ENCODE assay signal across 9 mouse cellular contexts in the genomic region with DNA sequence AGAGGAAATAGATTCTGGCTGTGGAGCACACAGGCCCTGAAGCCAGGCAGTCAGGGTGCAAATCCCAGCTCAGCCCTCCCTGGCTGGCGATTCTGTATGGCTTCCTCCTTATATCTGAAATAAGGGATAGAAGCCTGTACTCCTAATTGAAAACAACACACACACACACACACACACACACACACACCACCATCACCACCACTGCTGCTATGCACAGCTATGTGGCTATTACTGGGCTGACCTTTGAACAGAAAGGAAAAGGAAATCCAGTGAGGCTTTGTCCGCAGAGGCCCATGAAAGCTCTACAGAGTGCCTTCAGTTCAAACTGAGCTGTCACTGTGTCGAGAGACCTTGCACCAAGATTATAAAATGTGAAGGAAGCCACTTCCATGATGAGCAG.
DNase-seq lines count a peak whose midpoint lies in the region; ATAC-seq and TF ChIP-seq lines count a peak whose summit lies in the region.
"Had no signal": no experiment of that assay in that cellular context is flagged by ENCODE, and none has a peak within 500 bp of the region (broad histone marks: within the 10 kb centered on the region; RNA-seq: fewer than 3 reads in every experiment).

No protein-coding gene starts in this region.

- no peaks in the 10 kb centered on the region for H3K27me3 ChIP-seq in heart, embryonic 13.5 days (replicated peaks)
- no peaks in the 10 kb centered on the region for H3K27me3 ChIP-seq in embryonic facial prominence, embryonic 10.5 days (replicated peaks; ENCODE audit: low read depth, poor library complexity, severe bottlenecking)
- no peaks in the 10 kb centered on the region for H3K27me3 ChIP-seq in intestine, embryonic 14.5 days (replicated peaks; ENCODE audit: control insufficient read depth, insufficient read depth, low read length)
- H3K27me3 ChIP-seq in thymus, adult 2 months (ENCODE audit: control insufficient read depth, insufficient read depth, low read length), result no peaks in the 10 kb centered on the region

- peak overlapping the region; percentile 53 for H3K27ac ChIP-seq in heart, embryonic 13.5 days (replicated peaks)
- H3K27ac ChIP-seq in embryonic facial prominence, embryonic 10.5 days (replicated peaks), result peak overlapping the region; percentile 58
- peak overlapping the region; percentile 18; the same call in 1 of the 2 replicates for H3K27ac ChIP-seq in intestine, embryonic 14.5 days (ENCODE audit: low read depth)
- H3K27ac ChIP-seq in macrophage, result peak overlapping the region; percentile 80; the same call in 1 of the 2 replicates
- no peak overlapping the region for H3K27ac ChIP-seq in thymus, adult 2 months (ENCODE audit: control insufficient read depth, insufficient read depth, low read length)

- peaks cover 95% of the 10 kb centered on the region for H3K79me2 ChIP-seq in macrophage (ENCODE audit: inconsistent target)

- H3K36me3 ChIP-seq in heart, embryonic 13.5 days, result no peaks in the 10 kb centered on the region
- no peaks in the 10 kb centered on the region for H3K36me3 ChIP-seq in embryonic facial prominence, embryonic 10.5 days (replicated peaks)
- no peaks in the 10 kb centered on the region for H3K36me3 ChIP-seq in intestine, embryonic 14.5 days (ENCODE audit: control insufficient read depth, insufficient read depth, low read length)
- H3K36me3 ChIP-seq in macrophage (ENCODE audit: inconsistent target), result no peaks in the 10 kb centered on the region
- no peaks in the 10 kb centered on the region for H3K36me3 ChIP-seq in thymus, adult 2 months (ENCODE audit: control insufficient read depth, insufficient read depth, low read length)

- peak overlapping the region; percentile 19; the same call in 1 of the 2 replicates for H3K4me2 ChIP-seq in heart, embryonic 13.5 days
- H3K4me2 ChIP-seq in intestine, embryonic 14.5 days (ENCODE audit: low read length), result no peak overlapping the region

- whole genome bisulfite sequencing in heart, embryonic 13.5 days, result 54% methylated on average over 3 of the region's 3 CpGs
- 66% methylated on average over 3 of the region's 3 CpGs for WGBS in embryonic facial prominence, embryonic 10.5 days
- 53% methylated on average over 3 of the region's 3 CpGs for WGBS in intestine, embryonic 14.5 days
- WGBS in macrophage (ENCODE audit: missing documents), result 94% methylated on average over 2 of the region's 3 CpGs
- 93% methylated on average over 3 of the region's 3 CpGs for WGBS in thymus, adult 2 months

- no peak for DNase-seq in heart, postnatal 14 days
- DNase-seq in embryonic facial prominence, embryonic 10.5 days (ENCODE audit: low spot score), result no peak
- DNase-seq in intestine, embryonic 14.5 days (ENCODE audit: low spot score), result no peak
- no peak for DNase-seq in thymus, adult 2 months
- DNase-seq in layer of hippocampus, adult 9-10 months (ENCODE audit: low spot score), result no peak
- DNase-seq in frontal cortex, postnatal 14 days (ENCODE audit: low spot score in 2 of 2), result no peak
- DNase-seq: lung, postnatal 14 days had no signal

- TF ChIP-seq CTCF in thymus, adult 2 months (IDR thresholded peaks at IDR 0.05; ENCODE audit: borderline replicate concordance, control insufficient read depth, extremely low read depth, insufficient read depth, low read length, poor library complexity), result no peak

- H3K9me3 ChIP-seq in heart, embryonic 13.5 days, result no peaks in the 10 kb centered on the region
- no peaks in the 10 kb centered on the region for H3K9me3 ChIP-seq in embryonic facial prominence, embryonic 10.5 days
- H3K9me3 ChIP-seq in intestine, embryonic 14.5 days (ENCODE audit: control insufficient read depth, low read length), result no peaks in the 10 kb centered on the region

- H3K4me1 ChIP-seq in heart, embryonic 13.5 days, result peaks cover 94% of the 10 kb centered on the region
- peaks cover 69% of the 10 kb centered on the region for H3K4me1 ChIP-seq in embryonic facial prominence, embryonic 10.5 days
- H3K4me1 ChIP-seq in intestine, embryonic 14.5 days (replicated peaks; ENCODE audit: control insufficient read depth, insufficient read depth, low read length), result peaks cover 52% of the 10 kb centered on the region
- peaks cover 28% of the 10 kb centered on the region for H3K4me1 ChIP-seq in thymus, adult 2 months (replicated peaks; ENCODE audit: control insufficient read depth, insufficient read depth, low read length)

- H3K4me3 ChIP-seq in heart, embryonic 13.5 days, result no peak overlapping the region
- H3K4me3 ChIP-seq in embryonic facial prominence, embryonic 10.5 days, result no peak overlapping the region
- H3K4me3 ChIP-seq in intestine, embryonic 14.5 days (ENCODE audit: low read depth, low read length), result no peak overlapping the region
- H3K4me3 ChIP-seq in macrophage (ENCODE audit: inconsistent target), result no peak overlapping the region
- no peak overlapping the region for H3K4me3 ChIP-seq in thymus, adult 2 months (ENCODE audit: control insufficient read depth, insufficient read depth, low read length)

- intact Hi-C loops in heart, postnatal 14 days (cut with DNase I), result no loop called here

- peak overlapping the region; percentile 56; the same call in 1 of the 2 replicates for H3K9ac ChIP-seq in heart, embryonic 13.5 days
- no peak overlapping the region for H3K9ac ChIP-seq in intestine, embryonic 14.5 days (ENCODE audit: low read length)

- TF ChIP-seq POLR2A in thymus, adult 2 months (IDR thresholded peaks at IDR 0.05; ENCODE audit: control insufficient read depth, extremely low read depth, insufficient read depth, low read length, poor library complexity), result no peak

- no peak for ATAC-seq in heart, embryonic 13.5 days (ENCODE audit: extremely low read depth, insufficient number of reproducible peaks, low FRiP score, low TSS enrichment)
- no peak for ATAC-seq in intestine, embryonic 14.5 days (replicated peaks; ENCODE audit: low FRiP score, low TSS enrichment, low read depth)
